Mouse (Mus musculus) hindbrain, embryonic 15.5 days (tissue): ENCODE data around the gene Havcr2. TPM values are rescaled to one million over a fixed set of nuclear protein-coding genes. Genes with fewer than 3 reads are reported as not detected.
"Not testable (repeated sequence)": the region's sequence is repeated elsewhere in the genome, so short reads cannot be mapped to it uniquely, and the experiment has no call there.

Experiments used
- ATAC-seq: fragments of 200-750 bp; cut with Nextera tagmentation; 2 replicates; pipeline ENCODE4 v1.8.0; 2017; ENCODE audit warnings: low read depth, moderate number of reproducible peaks, moderate TSS enrichment; ENCODE audit not compliant: low FRiP score
- H3K27ac ChIP-seq: fragments of 300-500 bp; sonication (generic); replicated peaks from 2 replicates; pipeline ENCODE4 v1.5.1; 2015; ENCODE audit warnings: mild to moderate bottlenecking, inconsistent platforms
- H3K27me3 ChIP-seq: fragments of 300-500 bp; sonication (generic); 2 replicates; pipeline ENCODE4 v1.6.1; 2015; ENCODE audit warnings: control low read depth, inconsistent platforms
- H3K36me3 ChIP-seq: fragments of 300-500 bp; sonication (generic); 2 replicates; pipeline ENCODE4 v1.6.1; 2015; ENCODE audit warnings: control low read depth, inconsistent platforms
- H3K4me1 ChIP-seq: fragments of 300-500 bp; sonication (generic); replicated peaks from 2 replicates; pipeline ENCODE4 v1.6.1; 2015; ENCODE audit warnings: control low read depth, inconsistent platforms
- H3K4me2 ChIP-seq: fragments of 300-500 bp; sonication (generic); 2 replicates; pipeline ENCODE4 v1.6.1; 2015; ENCODE audit warnings: moderate library complexity, mild to moderate bottlenecking, inconsistent platforms
- H3K4me3 ChIP-seq: fragments of 300-500 bp; sonication (generic); 2 replicates; pipeline ENCODE4 v1.5.1; 2015; ENCODE audit warnings: mild to moderate bottlenecking, inconsistent platforms
- H3K9ac ChIP-seq: fragments of 300-500 bp; sonication (generic); 2 replicates; pipeline ENCODE4 v1.6.1; 2015; ENCODE audit warnings: inconsistent platforms
- H3K9me3 ChIP-seq: fragments of 300-500 bp; sonication (generic); 2 replicates; pipeline ENCODE4 v1.6.1; 2016; ENCODE audit warnings: control low read depth, inconsistent platforms
- WGBS: fragments of 180-500 bp; shearing (Covaris S2); methylation state at CpG from one replicate; pipeline ENCODE4 v1.1.7; 2015; 5-methylcytosine and 5-hydroxymethylcytosine counted together
- polyA plus RNA-seq: library from polyadenylated mRNA; unstranded; fragments of >200 nt; fragmentation: Nextera tagmentation; extraction: Ambion mirVana; gene quantifications from 2 replicates; pipeline ENCODE4 v1.2.1, GENCODE M21; 2015

The Havcr2 gene
- 0.12 and 0.24 TPM in 2 replicates for polyA plus RNA-seq

DNA sequence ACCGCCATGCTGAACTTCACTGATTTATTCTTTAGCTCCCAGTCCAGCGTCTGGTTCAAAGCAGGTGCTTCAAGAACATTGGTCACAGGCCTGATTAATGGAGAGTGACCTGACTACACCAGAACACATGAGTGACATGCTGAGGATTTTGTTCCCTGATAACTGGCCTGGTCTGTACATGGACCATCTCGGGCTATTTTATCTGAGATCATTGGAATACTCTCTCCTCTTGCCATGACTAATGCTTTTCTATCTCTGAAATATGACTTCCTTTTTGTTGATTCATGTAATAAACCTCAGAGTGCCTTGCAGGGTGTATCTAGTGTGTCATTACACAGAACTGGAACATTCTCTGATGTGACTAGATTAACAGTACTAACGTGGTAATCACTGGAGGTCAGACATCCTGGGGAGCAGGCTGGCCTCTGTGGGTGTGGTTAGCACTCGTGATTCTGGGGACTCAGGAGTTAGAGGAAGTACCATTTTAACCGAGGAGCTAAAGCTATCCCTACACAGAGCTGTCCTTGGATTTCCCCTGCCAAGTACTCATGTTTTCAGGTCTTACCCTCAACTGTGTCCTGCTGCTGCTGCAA, at the start of gene Havcr2:
Havcr2 (plus strand) TSS at position 483 of the 593 bp plus-strand sequence.
- H3K27ac ChIP-seq: no peak within 1 kb of the TSS
- 81% methylated on average over 6 of the region's 6 CpGs for WGBS
- no peak within 1 kb of the TSS for H3K4me3 ChIP-seq
- H3K4me1 ChIP-seq: no peaks in the 10 kb centered on the region
- no peak for ATAC-seq
- no peaks in the 10 kb centered on the region for H3K36me3 ChIP-seq
- H3K27me3 ChIP-seq: no peaks in the 10 kb centered on the region
- no peak within 1 kb of the TSS for H3K4me2 ChIP-seq
- no peaks in the 10 kb centered on the region for H3K9me3 ChIP-seq
- no peak within 1 kb of the TSS for H3K9ac ChIP-seq

DNA sequence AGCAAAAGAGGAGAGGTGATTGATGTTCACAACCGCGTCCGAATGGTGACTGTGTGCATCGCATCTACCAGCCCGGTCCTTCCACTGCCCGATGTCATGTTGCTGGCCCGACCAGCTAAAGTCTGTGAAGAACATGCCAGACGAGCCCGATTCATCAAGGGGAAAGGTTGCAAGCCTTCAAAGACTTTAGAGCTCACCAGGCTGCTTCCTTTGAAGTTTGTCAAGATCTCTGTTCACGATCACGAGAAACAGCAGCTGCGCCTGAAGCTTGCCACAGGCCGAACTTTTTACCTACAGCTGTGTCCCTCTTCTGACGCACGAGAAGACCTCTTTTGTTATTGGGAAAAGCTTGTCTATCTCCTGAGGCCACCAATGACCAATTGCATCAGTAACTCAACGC, 49.7 kb upstream of the Havcr2 start:
- Histone ChIP-seq H3K9me3 (no peaks in the 10 kb centered on the region), H3K4me1 (no peaks in the 10 kb centered on the region)

DNA sequence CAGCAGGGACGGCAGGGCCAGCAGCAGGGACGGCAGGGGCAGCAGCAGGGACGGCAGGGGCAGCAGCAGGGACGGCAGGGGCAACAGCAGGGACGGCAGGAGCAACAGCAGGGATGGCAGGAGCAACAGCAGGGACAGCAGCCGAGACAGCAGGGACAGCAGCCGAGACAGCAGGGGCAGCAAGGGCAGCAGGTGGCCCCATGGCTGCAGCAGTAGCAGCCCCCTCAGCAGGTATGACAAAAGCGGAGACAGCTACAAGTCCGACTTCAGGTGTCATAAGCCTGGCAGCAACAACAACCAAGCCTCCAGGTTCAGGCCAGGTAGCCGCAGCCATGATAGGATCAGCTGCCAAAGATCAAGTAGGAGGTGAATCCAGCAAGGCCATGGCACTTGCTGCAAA, 48.0 kb upstream of the Havcr2 start:
- H3K27me3 ChIP-seq: no peaks in the 10 kb centered on the region
- no peak for ATAC-seq
- no peak overlapping the region for H3K27ac ChIP-seq
- no peaks in the 10 kb centered on the region for H3K36me3 ChIP-seq
- WGBS: 29% methylated on average over 10 of the region's 10 CpGs
- no peak overlapping the region for H3K4me2 ChIP-seq
- no peak overlapping the region for H3K4me3 ChIP-seq
- no peak overlapping the region for H3K9ac ChIP-seq
- no peaks in the 10 kb centered on the region for H3K9me3 ChIP-seq
- no peaks in the 10 kb centered on the region for H3K4me1 ChIP-seq

More for the DNA sequence above, 49.7 kb upstream of the Havcr2 start:
- Histone ChIP-seq H3K4me3 (no peak overlapping the region), H3K9ac (no peak overlapping the region), H3K27ac (no peak overlapping the region), H3K36me3 (no peaks in the 10 kb centered on the region), H3K4me2 (no peak overlapping the region), H3K27me3 (no peaks in the 10 kb centered on the region)
- 85% methylated on average over 16 of the region's 16 CpGs for WGBS
- no peak for ATAC-seq

DNA sequence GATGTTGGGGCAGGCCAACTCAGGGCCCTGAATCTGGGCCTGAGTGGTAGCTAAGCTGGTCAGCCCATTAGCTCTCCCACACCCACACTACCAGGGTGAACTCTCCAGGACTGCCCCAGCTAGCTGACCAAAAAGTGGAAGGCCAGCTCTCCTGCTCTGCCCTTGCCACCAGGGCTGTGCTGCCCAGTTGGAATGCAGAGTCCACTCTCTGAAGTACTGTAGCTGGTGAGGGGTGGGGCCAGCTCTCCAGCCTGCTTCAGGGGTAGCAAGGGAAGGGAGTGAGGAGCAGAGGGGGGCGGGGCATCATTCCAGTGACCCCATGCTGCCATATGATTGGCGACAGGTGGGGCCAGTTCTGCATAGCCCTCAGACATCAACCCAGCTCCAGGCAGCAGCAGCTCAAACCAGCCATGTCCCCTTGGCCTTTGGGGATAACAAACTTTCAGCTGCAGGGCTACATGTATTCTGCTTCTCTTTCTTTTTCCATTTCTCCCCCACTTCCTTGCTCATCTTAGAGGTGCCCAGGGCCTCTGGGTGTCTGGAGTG, 44.6 kb upstream of the Havcr2 start:
- Histone ChIP-seq H3K27ac (no peak overlapping the region), H3K36me3 (no peaks in the 10 kb centered on the region), H3K4me2 (no peak overlapping the region), H3K4me1 (no peaks in the 10 kb centered on the region), H3K27me3 (no peaks in the 10 kb centered on the region), H3K9ac (no peak overlapping the region), H3K4me3 (no peak overlapping the region), H3K9me3 (no peaks in the 10 kb centered on the region)
- no peak for ATAC-seq
- WGBS: 56% methylated on average over 2 of the region's 2 CpGs

DNA sequence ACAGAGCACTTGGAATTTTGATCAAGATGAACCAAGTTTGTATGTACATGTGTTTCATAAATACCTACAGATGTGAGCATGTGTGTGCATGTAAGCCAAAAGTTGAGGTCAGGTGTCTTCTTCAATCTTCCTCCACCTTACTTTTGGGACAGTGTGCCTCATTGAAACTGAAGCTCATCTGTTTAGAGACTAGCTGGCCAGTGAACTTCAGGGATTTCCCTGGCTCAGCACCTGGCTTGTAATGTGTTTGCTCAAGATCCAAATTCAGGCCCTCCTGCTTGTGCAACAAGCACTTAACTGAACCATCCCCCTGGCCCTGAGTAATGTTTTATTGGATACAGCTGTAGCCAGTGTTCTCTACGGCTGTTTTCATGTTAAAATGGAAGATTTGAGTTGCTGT, 36.3 kb upstream of the Havcr2 start:
- ATAC-seq: no peak
- 82% methylated on average over 1 of the region's 1 CpGs for WGBS

DNA sequence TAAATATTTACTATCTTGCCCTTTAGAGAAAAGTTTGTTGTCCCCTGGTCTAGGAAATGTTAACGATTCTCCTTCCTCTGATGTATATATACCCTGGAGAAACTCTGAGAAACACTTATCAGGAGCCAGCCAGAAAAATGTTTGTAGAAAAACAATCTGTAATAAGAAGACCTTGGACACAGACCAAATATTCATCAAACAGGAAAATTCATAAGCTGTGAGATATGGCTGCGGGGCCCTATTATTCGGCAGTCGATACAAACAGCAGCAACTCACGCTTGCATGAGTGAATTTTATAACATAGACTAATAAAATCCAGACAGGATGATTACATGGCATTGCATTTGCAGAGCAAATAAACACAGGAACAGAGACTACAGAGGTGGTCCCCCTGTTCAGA, 35.9 kb upstream of the Havcr2 start:
- H3K4me2 ChIP-seq: no peak overlapping the region
- H3K9me3 ChIP-seq: no peaks in the 10 kb centered on the region
- ATAC-seq: no peak
- 91% methylated on average over 5 of the region's 5 CpGs for WGBS
- no peaks in the 10 kb centered on the region for H3K36me3 ChIP-seq
- no peak overlapping the region for H3K9ac ChIP-seq
- H3K4me1 ChIP-seq: no peaks in the 10 kb centered on the region
- H3K27me3 ChIP-seq: no peaks in the 10 kb centered on the region
- no peak overlapping the region for H3K4me3 ChIP-seq
- H3K27ac ChIP-seq: no peak overlapping the region

More for the DNA sequence above, 36.3 kb upstream of the Havcr2 start:
- H3K36me3 ChIP-seq: no peaks in the 10 kb centered on the region
- no peak overlapping the region for H3K9ac ChIP-seq
- no peak overlapping the region for H3K27ac ChIP-seq
- no peak overlapping the region for H3K4me2 ChIP-seq
- no peaks in the 10 kb centered on the region for H3K27me3 ChIP-seq
- H3K4me3 ChIP-seq: no peak overlapping the region
- H3K9me3 ChIP-seq: no peaks in the 10 kb centered on the region
- H3K4me1 ChIP-seq: no peaks in the 10 kb centered on the region

DNA sequence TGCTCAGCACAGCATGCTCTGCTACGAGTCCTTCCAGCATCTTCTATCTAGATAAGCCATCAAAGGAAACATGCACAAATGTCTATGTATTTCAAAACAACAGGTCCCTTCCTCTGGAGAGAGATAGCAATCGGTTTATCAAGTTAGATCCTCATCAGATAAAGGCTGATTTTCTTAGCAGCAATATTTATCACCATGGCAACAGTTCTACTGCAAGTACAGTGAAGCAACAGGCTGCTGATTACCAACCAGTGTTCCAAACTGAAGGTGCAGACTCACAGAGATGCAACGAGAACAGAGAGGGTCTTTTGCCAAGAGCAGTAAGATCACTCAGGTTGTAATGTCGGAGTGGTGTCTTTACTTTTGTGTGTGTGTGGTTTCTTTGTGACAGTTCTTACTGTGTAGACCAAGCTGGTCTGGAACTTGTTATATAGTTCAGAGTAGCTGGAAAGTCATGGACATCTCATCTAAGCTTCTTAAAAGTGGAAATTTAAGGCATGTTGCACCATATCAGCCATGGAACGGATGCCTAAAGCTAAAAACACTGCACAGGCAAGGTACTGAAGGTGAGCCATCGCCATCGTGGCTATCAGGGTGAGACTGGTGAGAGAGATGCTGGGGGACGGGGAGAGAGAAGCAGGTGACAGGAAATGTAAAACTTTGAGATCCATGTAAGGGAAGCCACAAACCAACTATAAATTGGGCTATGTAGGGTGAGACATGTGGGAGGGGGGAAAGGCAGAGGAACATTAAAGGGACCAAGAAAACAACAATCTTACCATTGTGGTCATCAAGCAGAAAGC, 33.4 kb upstream of the Havcr2 start:
- Histone ChIP-seq H3K36me3 (no peaks in the 10 kb centered on the region), H3K27ac (no peak overlapping the region), H3K4me3 (no peak overlapping the region), H3K27me3 (no peaks in the 10 kb centered on the region), H3K9me3 (no peaks in the 10 kb centered on the region), H3K4me2 (no peak overlapping the region), H3K4me1 (no peaks in the 10 kb centered on the region), H3K9ac (no peak overlapping the region)
- no peak for ATAC-seq
- WGBS: 87% methylated on average over 8 of the region's 8 CpGs

DNA sequence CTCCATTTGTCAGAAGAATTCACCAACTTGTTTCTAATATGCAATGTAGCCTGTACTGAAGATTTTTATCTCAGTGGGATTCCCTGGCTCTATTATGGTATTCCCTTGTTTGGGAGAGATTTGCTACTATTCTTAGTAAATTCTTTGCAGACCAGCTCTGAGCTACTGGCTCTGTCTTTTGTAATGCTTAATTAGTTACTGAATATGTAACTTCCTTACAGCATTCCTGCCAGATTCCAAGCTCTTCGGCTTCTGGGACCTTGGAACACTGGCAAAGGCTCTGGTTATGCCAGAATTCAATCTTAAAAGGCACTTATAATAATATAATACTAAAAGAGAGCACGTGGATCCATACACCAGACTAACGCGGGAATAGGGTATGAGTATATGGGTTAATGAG, 26.6 kb upstream of the Havcr2 start:
- 38% methylated on average over 4 of the region's 4 CpGs for WGBS
- not testable (repeated sequence) for H3K27me3 ChIP-seq, H3K4me3 ChIP-seq, H3K4me1 ChIP-seq, H3K4me2 ChIP-seq, H3K27ac ChIP-seq, ATAC-seq, H3K36me3 ChIP-seq, H3K9me3 ChIP-seq, H3K9ac ChIP-seq

DNA sequence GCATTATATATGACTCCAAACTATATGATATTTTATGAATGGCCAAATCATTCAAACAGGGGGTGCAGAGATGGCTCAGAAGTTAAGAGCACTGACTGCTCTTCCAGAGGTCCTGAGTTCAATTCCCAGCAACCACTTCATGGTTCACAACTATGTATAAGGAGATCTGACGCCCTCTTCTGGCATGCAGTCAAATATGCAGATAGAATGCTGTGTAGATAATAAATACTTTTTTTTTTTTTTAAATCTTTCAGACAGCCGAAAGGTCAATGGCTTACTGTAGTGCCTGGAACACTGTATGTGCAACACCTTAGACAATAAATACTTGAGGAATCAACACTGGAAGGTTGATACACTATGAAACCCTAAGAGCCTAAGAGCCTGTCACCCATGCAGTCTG, 24.6 kb upstream of the Havcr2 start:
- no peaks in the 10 kb centered on the region for H3K9me3 ChIP-seq
- no peaks in the 10 kb centered on the region for H3K4me1 ChIP-seq
- H3K9ac ChIP-seq: no peak overlapping the region
- H3K4me3 ChIP-seq: no peak overlapping the region
- 96% methylated on average over 2 of the region's 2 CpGs for WGBS
- no peak overlapping the region for H3K27ac ChIP-seq
- ATAC-seq: no peak
- no peak overlapping the region for H3K4me2 ChIP-seq
- no peaks in the 10 kb centered on the region for H3K36me3 ChIP-seq
- 0 out of 2 replicates have a peak, but pooled peaks cover 3% of the 10 kb centered on the region for H3K27me3 ChIP-seq

DNA sequence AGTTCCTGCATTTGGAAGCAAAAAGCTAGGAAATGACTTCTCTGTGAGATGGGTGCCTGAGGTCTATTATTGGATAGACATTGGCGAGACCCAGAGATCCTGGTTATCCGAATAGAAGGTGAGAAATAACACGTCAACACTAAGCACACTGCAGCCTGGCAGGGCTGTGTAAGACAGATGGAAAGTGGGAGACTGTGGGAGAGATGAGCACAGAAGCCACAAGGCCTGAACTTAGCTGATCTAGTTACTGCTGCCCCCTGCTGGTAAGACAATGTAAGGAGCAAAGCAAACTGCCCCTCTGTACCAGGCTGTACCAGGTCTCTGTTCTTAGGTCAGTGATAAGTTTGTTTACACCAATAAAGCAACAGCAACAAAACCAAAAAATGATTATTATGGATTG, 23.6 kb upstream of the Havcr2 start:
- no peak overlapping the region for H3K4me2 ChIP-seq
- no peak overlapping the region for H3K27ac ChIP-seq
- H3K4me1 ChIP-seq: peaks cover 2% of the 10 kb centered on the region; the same call in 1 of the 2 replicates
- peak; percentile 95 for ATAC-seq
- H3K36me3 ChIP-seq: no peaks in the 10 kb centered on the region
- H3K9ac ChIP-seq: no peak overlapping the region
- 0 out of 2 replicates have a peak, but pooled peaks cover 3% of the 10 kb centered on the region for H3K27me3 ChIP-seq
- no peak overlapping the region for H3K4me3 ChIP-seq
- 31% methylated on average over 3 of the region's 3 CpGs for WGBS
- no peaks in the 10 kb centered on the region for H3K9me3 ChIP-seq

DNA sequence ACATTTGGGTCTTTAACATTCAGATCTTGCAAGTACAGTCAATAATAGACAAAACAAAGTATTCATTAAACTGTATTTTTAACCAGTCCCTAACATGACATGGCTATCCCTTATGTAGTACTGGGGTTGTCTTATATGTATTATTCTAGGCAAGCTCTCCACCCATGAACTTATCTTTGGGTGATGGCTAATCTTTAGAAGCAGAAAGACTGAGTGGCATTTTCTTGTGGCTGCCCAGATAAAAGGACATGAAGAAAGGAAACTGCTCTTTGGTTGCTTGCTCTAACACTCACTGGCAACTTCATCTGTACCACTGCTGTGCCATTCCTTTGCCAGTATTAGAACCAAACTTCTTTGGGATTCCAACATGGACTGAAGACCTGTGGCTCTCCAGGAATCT, 19.4 kb upstream of the Havcr2 start:
- no peak for ATAC-seq

DNA sequence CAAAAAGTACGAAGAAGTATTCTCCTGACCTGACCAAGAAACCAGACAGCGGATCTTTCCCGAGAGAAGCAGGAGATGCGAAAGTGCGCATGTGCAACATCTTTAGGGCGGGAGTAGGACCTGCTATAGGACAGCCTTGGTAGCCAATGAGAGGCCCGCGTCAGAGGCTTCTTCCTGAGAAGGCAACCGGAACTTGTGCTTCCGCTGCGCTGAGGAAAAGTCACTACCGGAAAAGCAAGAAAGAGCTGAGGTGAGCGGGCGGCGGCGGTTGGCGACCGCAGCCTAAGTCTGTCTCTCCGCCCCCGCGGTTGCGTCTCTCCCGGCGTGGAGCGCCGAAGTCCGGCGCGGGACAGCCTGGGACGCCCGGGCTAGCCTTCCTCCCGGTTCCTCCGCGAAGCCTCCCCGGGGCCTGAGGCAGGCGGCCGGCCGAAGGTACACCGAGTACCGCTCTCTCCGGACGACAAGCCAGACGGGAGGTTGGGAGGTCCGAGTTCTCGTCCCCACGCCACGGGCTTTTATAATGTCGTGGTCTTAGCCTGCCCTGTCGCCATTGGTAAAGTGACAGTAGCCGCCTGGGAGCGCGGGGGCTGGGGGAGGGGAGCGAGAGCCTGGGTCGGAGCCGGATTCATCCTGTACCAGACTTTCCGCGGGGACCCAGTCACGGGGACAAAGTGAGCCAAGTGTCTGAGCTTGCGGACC, 17.8 kb upstream of the Havcr2 start, which contains the start of gene Med7:
Med7 (plus strand) TSS at position 166 of the 699 bp plus-strand sequence.
- H3K4me3 ChIP-seq: peak within 1 kb of the TSS; percentile 99
- peak within 1 kb of the TSS; percentile 91 for H3K27ac ChIP-seq
- H3K4me1 ChIP-seq: peaks cover 12% of the 10 kb centered on the region
- peak within 1 kb of the TSS; percentile 91 for H3K9ac ChIP-seq
- H3K9me3 ChIP-seq: no peaks in the 10 kb centered on the region
- H3K4me2 ChIP-seq: peak within 1 kb of the TSS; percentile 94
- H3K36me3 ChIP-seq: peaks cover 11% of the 10 kb centered on the region
- peak; percentile 100 for ATAC-seq
- under 1% methylated on average over 59 of the region's 59 CpGs for WGBS
- 0 out of 2 replicates have a peak, but pooled peaks cover 3% of the 10 kb centered on the region for H3K27me3 ChIP-seq

More for the DNA sequence above, 19.4 kb upstream of the Havcr2 start:
- no peak overlapping the region for H3K9ac ChIP-seq
- H3K4me1 ChIP-seq: peaks cover 12% of the 10 kb centered on the region
- no peak overlapping the region for H3K4me2 ChIP-seq
- H3K4me3 ChIP-seq: no peak overlapping the region
- 0 out of 2 replicates have a peak, but pooled peaks cover 3% of the 10 kb centered on the region for H3K27me3 ChIP-seq
- peaks cover under 1% of the 10 kb centered on the region; the same call in 1 of the 2 replicates for H3K36me3 ChIP-seq
- H3K9me3 ChIP-seq: no peaks in the 10 kb centered on the region
- no peak overlapping the region for H3K27ac ChIP-seq
